Mouse (Mus musculus) intestine, embryonic 16.5 days (tissue): Measurements from ENCODE around the gene Mpp2. TPM values are rescaled to one million over a fixed set of nuclear protein-coding genes. Genes with fewer than 3 reads are reported as not detected.
A peak's percentile ranks its signal among the peaks of the same experiment; 100 is the strongest.

Experiments
- ATAC-seq: fragments of 200-750 bp; cut with Nextera tagmentation; 2 replicates; pipeline ENCODE4 v1.8.0; 2017; ENCODE audit warnings: moderate TSS enrichment, moderate library complexity
- H3K27ac ChIP-seq: fragments of 300-500 bp; sonication (generic); 2 replicates; pipeline ENCODE4 v1.5.1; 2014; ENCODE audit warnings: mild to moderate bottlenecking, low read length
- H3K27me3 ChIP-seq: fragments of 300-500 bp; sonication (generic); replicated peaks from 2 replicates; pipeline ENCODE4 v1.6.1; 2014; ENCODE audit warnings: low read length, control low read depth, mixed read lengths; ENCODE audit not compliant: control insufficient read depth, insufficient read depth
- H3K36me3 ChIP-seq: fragments of 300-500 bp; sonication (generic); 2 replicates; pipeline ENCODE4 v1.6.1; 2014; ENCODE audit warnings: low read length, control low read depth; ENCODE audit not compliant: control insufficient read depth, insufficient read depth
- H3K4me1 ChIP-seq: fragments of 300-500 bp; sonication (generic); 2 replicates; pipeline ENCODE4 v1.6.1; 2014; ENCODE audit warnings: low read length, control low read depth, mixed read lengths; ENCODE audit not compliant: control insufficient read depth, insufficient read depth
- H3K4me2 ChIP-seq: fragments of 300-500 bp; sonication (generic); 2 replicates; pipeline ENCODE4 v1.6.1; 2014; ENCODE audit warnings: low read depth, low read length, control low read depth
- H3K4me3 ChIP-seq: fragments of 300-500 bp; sonication (generic); 2 replicates; pipeline ENCODE4 v1.5.1; 2014; ENCODE audit warnings: mild to moderate bottlenecking, low read length
- H3K9ac ChIP-seq: fragments of 300-500 bp; sonication (generic); 2 replicates; pipeline ENCODE4 v1.6.1; 2014; ENCODE audit warnings: low read depth, low read length
- H3K9me3 ChIP-seq: fragments of 300-500 bp; sonication (generic); 2 replicates; pipeline ENCODE4 v1.6.1; 2016; ENCODE audit warnings: low read length, control low read depth; ENCODE audit not compliant: control insufficient read depth
- WGBS: fragments of 180-500 bp; shearing (Covaris S2); extraction: QIAGEN DNeasy Blood & Tissue Kit; methylation state at CpG from one replicate; pipeline ENCODE4 v1.1.7; 2014; 5-methylcytosine and 5-hydroxymethylcytosine counted together
- polyA plus RNA-seq: library from polyadenylated mRNA; unstranded; fragments of >200 nt; fragmentation: Nextera tagmentation; extraction: Ambion mirVana; gene quantifications from 2 replicates; pipeline ENCODE4 v1.2.1, GENCODE M21; 2015

The Mpp2 gene
- polyA plus RNA-seq, 1 experiment from 2014 or later: 6.2 TPM

DNA sequence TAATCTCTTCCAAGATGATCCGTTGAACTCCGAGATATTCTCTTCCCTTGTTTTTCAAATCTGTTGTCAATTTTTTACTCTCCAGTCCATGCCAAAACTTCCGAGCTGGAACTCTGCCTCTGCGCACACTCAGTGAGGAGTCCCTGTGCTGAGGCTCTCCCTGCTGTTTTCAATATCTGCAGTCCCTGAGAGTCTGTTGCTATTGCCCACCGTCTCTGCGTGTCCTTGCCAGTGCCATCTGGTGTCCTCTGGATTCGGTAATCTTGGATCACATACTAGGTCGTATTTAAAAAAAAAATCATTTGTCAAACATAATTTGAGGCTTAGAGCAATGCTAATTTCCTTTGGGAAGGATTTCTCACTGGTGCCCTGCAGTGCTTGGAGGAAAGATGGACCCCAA is 53.4 kb downstream of the Mpp2 start:
- 74% methylated on average over 8 of the region's 8 CpGs for WGBS
- no peaks in the 10 kb centered on the region for H3K27me3 ChIP-seq
- no peak overlapping the region for H3K9ac ChIP-seq
- H3K4me3 ChIP-seq: no peak overlapping the region
- no peak for ATAC-seq
- no peak overlapping the region for H3K4me2 ChIP-seq
- H3K27ac ChIP-seq: no peak overlapping the region
- H3K9me3 ChIP-seq: no peaks in the 10 kb centered on the region
- peaks cover 4% of the 10 kb centered on the region; the same call in 1 of the 2 replicates for H3K4me1 ChIP-seq
- H3K36me3 ChIP-seq: no peaks in the 10 kb centered on the region

DNA sequence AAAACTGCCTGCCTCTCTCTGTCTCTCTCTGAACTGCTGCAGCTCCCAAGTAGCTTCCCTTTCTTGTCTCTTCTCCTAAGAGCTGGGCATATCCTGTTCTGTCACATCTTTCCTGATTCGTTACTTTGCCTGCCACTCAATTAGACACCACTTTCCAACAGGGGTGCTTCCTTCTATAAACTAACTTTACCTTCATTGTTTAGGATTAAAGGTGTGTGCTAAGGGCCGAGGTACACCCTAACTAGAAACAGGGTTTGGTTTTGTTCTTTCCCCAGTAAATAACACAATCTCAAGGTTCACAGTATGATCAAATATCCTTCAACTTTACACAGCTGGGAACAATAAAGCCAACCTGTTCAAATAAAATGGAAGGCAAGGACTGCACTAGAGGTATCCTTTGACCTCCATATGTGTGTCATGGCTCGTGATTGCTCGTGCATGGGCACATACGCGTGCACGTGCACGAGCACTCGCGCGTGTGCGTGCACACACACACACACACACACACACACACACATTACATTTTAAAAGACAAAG is 55.2 kb downstream of the Mpp2 start:
- 83% methylated on average over 12 of the region's 12 CpGs for WGBS

DNA sequence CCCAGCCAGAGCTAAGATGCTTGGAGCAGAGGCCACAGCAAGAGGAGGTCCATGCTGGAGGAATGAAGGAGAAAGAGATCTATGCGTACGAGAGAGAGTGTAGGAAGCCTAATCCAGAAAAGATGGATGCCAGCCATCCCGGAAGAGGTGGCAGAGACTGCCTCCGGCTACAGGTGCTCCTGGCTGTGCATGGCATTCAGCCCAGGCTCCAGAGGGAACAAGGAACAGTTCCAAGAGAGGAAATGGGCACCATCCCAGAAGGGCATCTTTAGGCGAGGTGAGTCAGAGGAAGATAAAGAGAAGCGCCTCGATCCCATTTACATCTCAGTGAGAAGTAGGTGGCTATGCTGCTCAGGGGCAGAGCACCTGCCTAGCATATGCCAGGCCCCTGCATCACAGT is 57.2 kb downstream of the Mpp2 start:
- no peak for ATAC-seq
- Histone ChIP-seq H3K9ac (no peak overlapping the region), H3K4me1 (peaks cover 8% of the 10 kb centered on the region), H3K27me3 (no peaks in the 10 kb centered on the region), H3K4me3 (no peak overlapping the region), H3K27ac (no peak overlapping the region), H3K4me2 (no peak overlapping the region), H3K36me3 (no peaks in the 10 kb centered on the region), H3K9me3 (no peaks in the 10 kb centered on the region)
- 80% methylated on average over 7 of the region's 7 CpGs for WGBS

More for the DNA sequence above, 55.2 kb downstream of the Mpp2 start:
- Histone ChIP-seq H3K4me2 (no peak overlapping the region), H3K27me3 (no peaks in the 10 kb centered on the region), H3K4me3 (no peak overlapping the region), H3K36me3 (no peaks in the 10 kb centered on the region), H3K9me3 (no peaks in the 10 kb centered on the region), H3K27ac (no peak overlapping the region), H3K4me1 (no peaks in the 10 kb centered on the region), H3K9ac (no peak overlapping the region)
- peak; percentile 55; the same call in 1 of the 2 replicates for ATAC-seq

DNA sequence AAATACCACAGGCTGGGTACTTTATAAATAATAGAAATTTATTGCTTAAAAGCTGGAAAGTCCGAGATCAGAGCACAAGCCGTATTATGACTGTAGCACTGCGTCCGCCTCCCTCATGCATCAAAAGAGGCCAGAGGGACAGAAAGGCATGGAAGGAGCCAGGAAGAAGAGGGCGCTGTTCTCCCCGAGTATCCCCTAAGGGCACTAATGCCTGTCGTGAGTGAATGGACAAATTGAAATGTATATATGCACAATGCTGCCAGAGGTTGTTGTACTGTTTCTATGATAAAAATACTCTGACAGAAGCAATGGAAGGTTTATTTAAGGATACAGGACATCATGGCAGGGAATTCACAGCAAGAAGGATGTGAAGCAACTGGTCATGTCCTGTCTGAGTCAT is 58.3 kb downstream of the Mpp2 start:
- no peak overlapping the region for H3K4me2 ChIP-seq
- H3K9me3 ChIP-seq: no peaks in the 10 kb centered on the region
- no peak overlapping the region for H3K27ac ChIP-seq
- no peak overlapping the region for H3K4me3 ChIP-seq
- 32% methylated on average over 7 of the region's 7 CpGs for WGBS
- no peaks in the 10 kb centered on the region for H3K36me3 ChIP-seq
- no peaks in the 10 kb centered on the region for H3K27me3 ChIP-seq
- H3K9ac ChIP-seq: no peak overlapping the region
- no peak for ATAC-seq
- H3K4me1 ChIP-seq: peaks cover 9% of the 10 kb centered on the region

GRCm38 (mm10) chr11:102029304-102029703 is 59.0 kb downstream of the Mpp2 start:
- Histone ChIP-seq H3K27me3 (no peaks in the 10 kb centered on the region), H3K4me3 (no peak overlapping the region), H3K36me3 (no peaks in the 10 kb centered on the region), H3K27ac (no peak overlapping the region), H3K4me1 (peaks cover 9% of the 10 kb centered on the region), H3K9ac (no peak overlapping the region), H3K9me3 (no peaks in the 10 kb centered on the region), H3K4me2 (no peak overlapping the region)
- WGBS: 77% methylated on average over 4 of the region's 4 CpGs
- no peak for ATAC-seq

- no peak for ATAC-seq
- Histone ChIP-seq H3K27me3 (no peaks in the 10 kb centered on the region), H3K4me3 (peak within 1 kb of the TSS; percentile 57), H3K36me3 (no peaks in the 10 kb centered on the region), H3K9me3 (no peaks in the 10 kb centered on the region), H3K4me2 (peak within 1 kb of the TSS; percentile 94), H3K9ac (no peak within 1 kb of the TSS), H3K27ac (peak within 1 kb of the TSS; percentile 45), H3K4me1 (peaks cover 9% of the 10 kb centered on the region)
- 70% methylated on average over 6 of the region's 6 CpGs for WGBS
These were observed 60.1 kb downstream of the Mpp2 start, which contains the start of gene Mpp3 for GRCm38 (mm10) chr11:102028087-102028816. TSS of gene Mpp3 (minus strand) at chr11:102028461.

DNA sequence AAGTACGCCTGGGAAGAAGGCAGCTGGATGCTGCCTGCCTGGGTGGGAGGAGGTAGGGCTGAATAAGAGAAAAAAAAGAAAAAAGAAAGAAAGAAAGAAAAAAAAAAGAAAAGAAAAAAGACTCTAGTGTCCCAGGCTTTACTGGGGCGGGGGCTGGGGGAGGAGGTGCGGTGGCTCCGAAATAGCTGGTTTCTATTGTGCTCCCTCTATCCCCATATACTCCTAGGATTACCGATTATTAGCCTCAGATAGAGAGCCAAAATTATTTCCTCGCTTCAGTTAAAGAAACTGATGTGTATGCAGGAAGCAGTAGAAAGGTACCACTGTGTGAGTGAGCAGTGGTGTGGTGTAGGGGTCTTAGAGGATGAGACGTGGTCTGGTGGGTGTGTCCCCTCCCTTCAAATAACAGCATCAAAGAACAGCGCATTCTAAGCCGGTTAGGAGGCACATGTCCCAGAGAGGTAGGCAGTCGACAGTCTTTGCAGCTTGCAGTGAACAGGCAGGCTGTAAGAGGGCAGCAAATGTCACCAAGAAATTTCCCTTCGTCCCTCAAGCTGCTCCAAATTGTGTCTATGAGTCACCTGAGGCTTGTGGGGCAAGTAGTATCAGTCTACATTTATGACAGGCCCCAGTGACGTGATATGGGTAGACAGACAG is 60.8 kb downstream of the Mpp2 start:
- no peak for ATAC-seq

GRCm38 (mm10) chr11:102026694-102027360 is 61.5 kb downstream of the Mpp2 start:
- H3K9me3 ChIP-seq: no peaks in the 10 kb centered on the region
- no peaks in the 10 kb centered on the region for H3K36me3 ChIP-seq
- peak overlapping the region; percentile 94 for H3K4me2 ChIP-seq
- H3K4me1 ChIP-seq: peaks cover 9% of the 10 kb centered on the region
- peak overlapping the region; percentile 57 for H3K4me3 ChIP-seq
- H3K9ac ChIP-seq: peak overlapping the region; percentile 70
- ATAC-seq: peak; percentile 89
- H3K27ac ChIP-seq: peak overlapping the region; percentile 56; the same call in 1 of the 2 replicates
- under 1% methylated on average over 59 of the region's 73 CpGs for WGBS
- no peaks in the 10 kb centered on the region for H3K27me3 ChIP-seq

More for the DNA sequence above, 60.8 kb downstream of the Mpp2 start:
- Histone ChIP-seq H3K27ac (peak overlapping the region; percentile 45), H3K9ac (peak overlapping the region; percentile 70; the same call in 1 of the 2 replicates), H3K27me3 (no peaks in the 10 kb centered on the region), H3K36me3 (no peaks in the 10 kb centered on the region), H3K4me2 (peak overlapping the region; percentile 94), H3K4me3 (peak overlapping the region; percentile 57), H3K9me3 (no peaks in the 10 kb centered on the region), H3K4me1 (peaks cover 9% of the 10 kb centered on the region)
- WGBS: 6% methylated on average over 12 of the region's 12 CpGs
